Mouse (Mus musculus): ENCODE results near the gene Taf5l.
A peak's percentile ranks its signal among the peaks of the same experiment; 100 is the strongest.

Gene Taf5l

GRCm38 (mm10) chr8:123960056-123960455, 61.1 kb downstream of the Taf5l start:
- no peak for DNase-seq (ENCODE audit: low spot score)

GRCm38 (mm10) chr8:123959473-123959872, 61.7 kb downstream of the Taf5l start:
- no peak for DNase-seq (ENCODE audit: low spot score)

GRCm38 (mm10) chr8:123958130-123958529, 63.1 kb downstream of the Taf5l start:
- DNase-seq (ENCODE audit: low spot score), result no peak

GRCm38 (mm10) chr8:123954246-123954645, 67.0 kb downstream of the Taf5l start:
- no peak for DNase-seq (ENCODE audit: low spot score)

GRCm38 (mm10) chr8:123953686-123954085, 67.5 kb downstream of the Taf5l start:
- no peak for DNase-seq (ENCODE audit: low spot score)

GRCm38 (mm10) chr8:123950077-123950802, 71.0 kb downstream of the Taf5l start:
- DNase-seq (ENCODE audit: low spot score), result no peak

- no peak for DNase-seq (ENCODE audit: low spot score)
These were observed 71.6 kb downstream of the Taf5l start for GRCm38 (mm10) chr8:123949686-123949986.

- peak; percentile 100 for DNase-seq (ENCODE audit: low spot score)
These were observed 72.1 kb downstream of the Taf5l start, which contains the start of gene Nup133 for GRCm38 (mm10) chr8:123948942-123949685. Nup133 (minus strand) TSS chr8:123949265.

Data from urinary bladder, postnatal 10 days (tissue).